Mouse (Mus musculus) brain, embryonic 14.5 days (tissue): ENCODE measurements around the gene Arhgef2.
A peak's percentile ranks its signal among the peaks of the same experiment; 100 is the strongest.

Source experiments
- CTCF ChIP-seq: fragments of 200-500 bp; IDR thresholded peaks from 2 replicates; pipeline ENCODE4 v1.5.1; 2012; ENCODE audit warnings: inconsistent platforms, mild to moderate bottlenecking, moderate library complexity, borderline replicate concordance; ENCODE audit not compliant: insufficient read depth, insufficient read length; ENCODE audit errors: extremely low read depth
- POLR2A ChIP-seq: fragments of 200-500 bp; IDR thresholded peaks from 2 replicates; pipeline ENCODE4 v1.6.1; 2012; ENCODE audit warnings: mild to moderate bottlenecking, inconsistent platforms, borderline replicate concordance; ENCODE audit not compliant: poor library complexity, insufficient read depth, insufficient read length, severe bottlenecking; ENCODE audit errors: extremely low read depth

GRCm38 (mm10) chr3:88607065-88607757 lies 1.4 kb downstream of the Arhgef2 start:
- TF ChIP-seq CTCF (peak; percentile 99), POLR2A (no peak)
